Mouse (Mus musculus) brain, embryonic 14.5 days (tissue): Measurements from ENCODE around the gene Irak2.

Source experiments
- CTCF ChIP-seq: fragments of 200-500 bp; IDR thresholded peaks from 2 replicates; pipeline ENCODE4 v1.5.1; 2012; ENCODE audit warnings: inconsistent platforms, mild to moderate bottlenecking, moderate library complexity, borderline replicate concordance; ENCODE audit not compliant: insufficient read depth, insufficient read length; ENCODE audit errors: extremely low read depth
- POLR2A ChIP-seq: fragments of 200-500 bp; IDR thresholded peaks from 2 replicates; pipeline ENCODE4 v1.6.1; 2012; ENCODE audit warnings: mild to moderate bottlenecking, inconsistent platforms, borderline replicate concordance; ENCODE audit not compliant: poor library complexity, insufficient read depth, insufficient read length, severe bottlenecking; ENCODE audit errors: extremely low read depth

- TF ChIP-seq CTCF (no peak; the same call in 1 of the 2 replicates), POLR2A (no peak)
Measured at GRCm38 (mm10) chr6:113662964-113663700, 24.9 kb downstream of the Irak2 start.
